Mouse (Mus musculus) cerebellum, adult 18-20 months (tissue): ENCODE measurements around the gene Scnn1a.
"Not testable (repeated sequence)": the region's sequence is repeated elsewhere in the genome, so short reads cannot be mapped to it uniquely, and the experiment has no call there.

Source experiments
- DNase-seq, 2 experiments: peaks; one replicate each; pipeline ENCODE4 v3.0.0; 2021

The Scnn1a gene

DNA sequence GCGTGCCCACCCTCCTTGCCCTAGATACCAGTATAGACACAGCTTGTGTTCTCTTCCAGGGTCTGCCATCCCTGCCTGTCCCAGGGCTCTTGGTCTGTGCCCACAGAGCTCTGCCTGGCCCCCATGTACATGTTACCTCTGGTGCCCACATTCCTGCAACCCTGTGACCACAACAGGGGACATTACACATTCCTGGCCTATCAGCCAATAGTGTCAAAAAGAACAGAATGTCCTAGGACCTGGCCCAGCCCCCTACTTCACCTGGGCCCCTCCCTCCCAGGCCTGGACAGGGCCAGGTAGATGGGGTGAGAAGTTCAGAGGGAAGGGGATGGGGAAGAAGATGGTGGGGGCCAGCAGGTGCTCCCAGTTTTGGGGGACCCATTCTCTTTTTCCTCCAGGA lies at the start of gene Scnn1a:
Scnn1a (plus strand) TSS at position 337 of the 400 bp plus-strand sequence.
- DNase-seq = no peak

DNA sequence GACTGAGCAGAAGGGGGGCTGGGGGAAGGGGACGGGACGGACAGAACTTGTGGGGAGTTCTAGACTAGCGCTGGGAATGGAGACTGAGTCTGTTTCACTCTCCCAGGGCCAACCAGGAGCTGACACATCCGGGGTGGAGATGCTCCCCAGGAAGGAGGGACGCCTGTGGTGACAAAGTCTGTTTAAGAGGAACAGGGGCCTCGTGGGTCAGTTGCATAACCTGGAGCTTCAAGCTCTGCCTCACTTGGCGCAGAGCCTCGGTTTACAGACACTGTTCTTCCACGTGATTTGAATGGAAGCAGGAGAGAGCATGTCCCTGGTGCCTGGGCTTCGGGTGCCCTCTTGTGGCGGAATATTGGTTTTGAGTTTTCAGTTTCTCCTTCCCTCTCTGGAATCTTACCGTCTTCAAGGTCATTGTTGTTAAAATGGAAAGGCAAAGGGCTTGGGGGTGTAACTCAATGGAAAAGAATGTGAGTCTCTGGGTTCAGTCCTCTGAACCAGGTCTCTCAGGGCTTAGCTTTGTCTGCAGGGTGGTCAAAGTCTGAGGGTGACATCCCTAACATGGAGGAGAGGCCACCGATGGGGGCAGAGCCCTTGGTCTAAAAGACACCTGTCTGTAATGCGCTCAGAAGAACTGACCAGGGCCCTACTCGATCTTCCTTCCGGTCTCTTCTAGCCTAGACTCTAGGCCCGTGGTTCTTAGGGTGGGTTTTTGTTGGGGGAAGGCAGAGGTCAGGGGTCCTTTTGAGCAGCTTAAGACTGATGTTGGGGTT lies 48.8 kb upstream of the Scnn1a start:
- DNase-seq = peak; percentile 96

DNA sequence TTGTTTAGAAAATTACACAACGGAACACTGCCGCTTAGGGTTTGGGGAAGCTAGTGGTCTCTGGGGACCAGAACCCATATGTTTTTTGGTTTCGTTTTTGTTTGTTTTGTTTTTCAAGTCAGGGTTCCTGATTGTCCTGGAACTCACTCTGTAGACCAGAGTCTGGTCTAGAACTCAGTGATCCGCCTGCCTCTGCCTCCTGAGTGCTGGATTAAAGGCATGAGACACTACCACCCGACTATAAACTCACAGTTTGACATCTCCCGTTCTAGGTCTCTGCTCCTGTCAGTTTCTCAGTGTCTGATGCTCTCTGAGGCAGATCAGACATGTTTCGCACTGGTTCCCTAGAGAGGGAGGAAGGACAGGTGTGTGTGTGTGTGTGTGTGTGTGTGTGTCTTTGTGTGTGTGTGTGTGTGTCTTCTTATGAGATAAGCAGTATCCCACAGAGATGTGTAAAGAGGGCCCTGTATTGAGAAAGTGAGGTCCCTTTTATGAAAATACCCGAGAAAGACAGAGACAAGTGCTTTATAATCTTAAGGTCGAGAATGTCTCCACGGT lies 48.2 kb upstream of the Scnn1a start:
- DNase-seq = no peak

DNA sequence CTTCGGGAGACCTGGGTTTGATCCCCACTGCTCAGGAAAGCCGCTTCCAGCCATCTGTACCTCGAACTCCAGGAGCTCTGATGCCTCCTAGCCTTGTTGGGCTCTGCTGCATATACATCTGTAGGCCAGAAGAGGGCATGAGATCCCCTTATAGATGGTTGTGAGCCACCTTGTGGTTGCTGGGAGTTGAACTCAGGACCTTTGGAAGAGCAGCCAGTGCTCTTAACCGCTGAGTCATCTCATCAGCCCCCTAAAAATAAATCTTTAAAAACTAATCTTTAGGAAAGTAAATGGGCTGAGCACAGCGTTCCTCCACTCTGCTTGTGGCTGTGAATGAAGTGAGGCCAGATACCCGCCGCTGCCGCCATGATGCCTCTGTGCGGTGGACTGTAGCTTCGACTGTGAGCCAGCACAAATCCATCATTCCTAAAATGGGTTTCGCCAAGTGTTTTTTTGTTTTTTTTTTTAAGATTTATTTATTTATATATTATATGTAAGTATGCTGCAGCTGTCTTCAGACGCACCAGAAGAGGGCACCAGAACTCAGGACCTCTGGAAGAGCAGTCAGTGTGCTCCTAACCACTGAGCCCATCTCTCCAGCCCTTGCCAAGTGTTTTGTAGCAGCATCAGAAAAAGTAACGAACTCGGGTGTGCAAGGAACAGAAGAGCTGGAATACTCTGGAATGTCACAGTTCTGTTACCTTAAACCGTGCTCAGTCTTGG lies 45.5 kb upstream of the Scnn1a start:
- DNase-seq = no peak

DNA sequence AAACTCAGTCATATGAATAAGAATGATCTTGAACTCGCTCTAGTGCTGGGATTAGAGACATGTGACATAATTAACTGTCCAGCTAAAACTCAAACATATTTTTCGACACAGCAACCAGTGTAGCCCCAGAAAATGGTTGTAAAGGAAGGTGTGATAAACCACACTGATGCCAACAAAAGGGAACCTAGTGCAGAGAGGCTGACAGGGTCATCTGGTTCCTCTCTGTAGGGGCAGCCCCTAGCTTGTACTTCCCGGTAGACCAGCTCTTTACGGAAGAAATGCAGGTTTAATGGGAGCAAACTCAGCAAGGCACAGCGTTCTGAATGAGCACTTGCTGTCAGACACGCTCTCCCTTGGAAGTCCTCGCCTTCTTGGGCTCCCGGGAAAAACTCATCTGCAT lies 40.7 kb upstream of the Scnn1a start:
- no peak for DNase-seq

DNA sequence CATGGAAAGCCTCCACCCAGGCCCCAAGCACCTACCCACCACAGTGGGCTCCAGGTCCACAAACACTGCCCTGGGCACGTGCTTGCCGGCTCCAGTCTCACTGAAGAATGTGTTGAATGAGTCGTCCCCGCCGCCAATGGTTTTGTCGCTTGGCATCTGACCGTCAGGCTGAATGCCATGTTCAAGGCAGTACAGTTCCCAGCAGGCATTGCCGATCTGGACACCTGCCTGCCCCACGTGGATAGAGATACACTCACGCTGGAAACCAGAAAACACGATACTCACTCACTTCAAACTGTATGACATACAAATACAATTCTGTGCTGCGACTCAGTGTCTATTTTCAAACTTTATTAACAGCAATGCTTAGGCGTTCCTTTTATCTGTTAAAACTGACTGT lies 37.7 kb upstream of the Scnn1a start:
- not testable (repeated sequence) for DNase-seq

GRCm38 (mm10) chr6:125284250-125284649 lies 36.2 kb upstream of the Scnn1a start:
- no peak for DNase-seq

DNA sequence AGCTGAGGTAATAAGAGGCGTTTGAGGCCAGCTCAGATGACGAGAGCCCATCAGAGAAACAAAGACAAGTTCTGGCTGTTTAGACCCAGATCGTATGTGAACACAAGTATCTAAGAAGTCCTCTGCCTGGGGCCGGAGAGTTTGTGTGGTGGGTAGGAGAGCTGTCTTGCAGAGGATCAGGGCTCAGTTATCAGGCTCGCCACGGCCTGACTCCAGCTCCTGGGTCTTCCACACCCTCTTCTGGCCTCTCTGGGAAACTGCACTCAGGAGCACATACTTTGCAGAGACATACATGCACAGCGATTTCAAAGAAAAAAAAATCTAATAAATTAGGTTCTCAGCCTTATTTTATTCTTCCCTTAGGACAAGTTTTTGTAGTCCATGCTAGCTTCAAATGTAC lies 35.7 kb upstream of the Scnn1a start:
- DNase-seq = no peak

DNA sequence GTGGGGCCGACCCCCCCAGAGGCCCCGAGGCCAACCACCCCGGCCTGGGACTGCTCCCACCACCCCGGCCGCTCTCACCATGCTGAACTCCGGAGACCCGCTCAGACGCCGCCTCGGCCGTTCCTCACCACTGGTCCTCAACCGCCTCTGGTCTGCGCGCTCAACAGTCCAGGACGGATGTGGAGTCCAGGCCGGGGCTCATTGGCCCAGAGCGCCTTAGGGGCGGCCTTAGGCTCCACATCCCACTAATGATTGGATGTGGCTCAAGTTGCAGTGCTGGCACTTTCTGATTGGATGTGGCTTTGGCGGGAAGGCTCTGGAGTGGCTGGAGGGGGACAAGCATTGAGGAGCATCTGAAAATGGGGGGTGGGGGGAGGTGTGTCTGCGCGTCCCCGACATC lies 34.6 kb upstream of the Scnn1a start, which contains the start of gene Tuba3a:
Tuba3a (minus strand) TSS at position 153 of the 400 bp plus-strand sequence.
- DNase-seq = no peak

- no peak for DNase-seq
These were observed 33.5 kb upstream of the Scnn1a start for GRCm38 (mm10) chr6:125286944-125287343.

GRCm38 (mm10) chr6:125288730-125289129 lies 31.7 kb upstream of the Scnn1a start:
- DNase-seq = no peak

- no peak for DNase-seq
These were observed 29.1 kb upstream of the Scnn1a start for GRCm38 (mm10) chr6:125291329-125291728.

DNA sequence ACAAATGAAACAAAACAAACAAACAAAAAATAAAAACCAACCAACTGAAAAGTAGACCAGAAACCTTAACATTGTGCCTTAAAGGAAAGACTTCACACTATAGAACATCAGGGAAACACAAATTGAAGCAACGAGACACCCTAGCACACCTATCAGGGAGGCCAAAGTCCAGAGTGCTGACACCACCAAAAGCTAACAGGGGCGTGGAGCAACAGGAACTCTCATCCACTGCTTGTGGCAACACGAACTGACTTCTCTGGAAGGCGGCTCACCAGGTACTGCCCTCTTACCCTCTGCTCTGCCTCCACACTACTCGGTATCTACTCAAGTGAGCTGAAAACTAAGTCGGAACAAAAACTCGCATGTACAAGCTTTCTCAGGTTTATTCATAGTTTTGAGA lies 28.2 kb upstream of the Scnn1a start:
- DNase-seq = no peak

DNA sequence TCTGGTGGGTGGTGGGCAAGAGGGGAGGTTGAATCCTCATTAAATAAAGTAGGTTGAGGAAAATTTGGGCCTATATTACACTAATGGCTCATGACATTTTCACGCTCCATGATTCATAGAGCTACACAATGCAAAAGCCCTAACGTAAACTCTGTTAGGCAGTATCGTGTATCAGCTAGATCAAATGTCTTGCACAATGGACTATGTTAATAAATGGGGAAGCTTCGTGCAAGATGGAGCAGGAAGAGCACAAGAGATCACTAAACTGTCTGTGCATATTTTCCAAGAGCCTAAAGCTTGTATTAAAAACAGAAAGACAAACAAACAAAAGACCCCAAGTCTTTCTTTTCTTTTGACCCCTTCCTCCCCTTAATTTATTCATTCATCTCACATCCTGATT lies 26.4 kb upstream of the Scnn1a start:
- no peak for DNase-seq

GRCm38 (mm10) chr6:125297149-125297820 lies 23.2 kb upstream of the Scnn1a start:
- no peak for DNase-seq

GRCm38 (mm10) chr6:125300982-125301381 lies 19.5 kb upstream of the Scnn1a start:
- DNase-seq = no peak

DNA sequence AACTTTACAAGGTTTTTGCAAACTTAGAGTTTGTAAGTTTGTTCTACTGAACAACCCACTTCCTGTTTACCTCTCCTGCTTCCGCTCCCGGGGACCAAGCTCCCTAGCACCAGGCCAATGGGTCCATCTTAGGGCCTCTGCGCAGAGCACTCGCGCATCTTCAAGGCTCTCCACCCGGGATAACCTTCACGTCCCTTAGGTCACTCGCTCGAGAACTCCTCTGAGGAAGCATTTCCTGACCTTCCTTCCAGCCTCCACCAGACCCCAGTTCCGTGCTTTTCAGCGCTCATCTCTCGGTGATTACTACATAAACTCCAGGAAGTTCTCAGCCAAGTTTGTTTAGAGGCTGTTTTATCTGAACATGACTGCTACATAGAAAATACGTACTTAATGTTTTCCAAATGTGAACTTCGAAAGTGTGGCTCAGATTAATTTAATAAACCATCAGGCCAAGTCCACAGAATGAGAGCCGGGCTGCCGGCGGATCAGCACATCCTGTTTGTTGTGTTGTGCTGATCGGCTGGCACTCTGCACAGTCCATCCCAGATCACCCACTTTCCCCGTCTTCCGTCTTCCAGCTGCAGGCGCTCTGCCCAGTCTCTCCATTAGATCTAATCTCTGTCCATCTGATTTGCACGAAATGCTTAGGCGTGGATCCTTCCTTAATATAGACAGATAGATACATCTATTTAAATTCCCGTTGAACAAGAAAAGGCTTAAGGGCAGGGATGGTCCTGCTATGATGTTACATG lies 18.1 kb upstream of the Scnn1a start:
- DNase-seq = no peak

- DNase-seq = no peak
These were observed 17.2 kb upstream of the Scnn1a start for GRCm38 (mm10) chr6:125303242-125303641.

GRCm38 (mm10) chr6:125304408-125304807 lies 16.1 kb upstream of the Scnn1a start:
- not testable (repeated sequence) for DNase-seq

DNA sequence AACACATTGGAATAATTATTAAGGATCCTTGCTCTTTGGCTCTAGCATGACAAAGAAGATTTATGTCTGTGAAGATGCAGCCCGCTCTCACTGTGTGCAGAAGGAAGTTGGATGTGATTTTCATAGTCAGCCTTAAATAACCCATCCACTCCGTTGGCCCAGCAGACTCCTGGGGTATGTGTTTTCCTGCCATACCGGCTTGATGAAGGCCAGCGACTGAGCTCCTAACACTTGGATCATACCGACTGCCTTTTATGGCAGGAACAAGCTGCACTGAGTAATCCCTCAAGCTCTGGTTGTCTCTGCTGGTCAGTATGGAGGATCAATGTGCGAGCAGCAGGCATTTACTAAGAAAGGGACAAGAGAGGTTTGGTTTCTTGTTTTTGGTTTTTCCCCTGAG lies 15.0 kb upstream of the Scnn1a start:
- DNase-seq = no peak

DNA sequence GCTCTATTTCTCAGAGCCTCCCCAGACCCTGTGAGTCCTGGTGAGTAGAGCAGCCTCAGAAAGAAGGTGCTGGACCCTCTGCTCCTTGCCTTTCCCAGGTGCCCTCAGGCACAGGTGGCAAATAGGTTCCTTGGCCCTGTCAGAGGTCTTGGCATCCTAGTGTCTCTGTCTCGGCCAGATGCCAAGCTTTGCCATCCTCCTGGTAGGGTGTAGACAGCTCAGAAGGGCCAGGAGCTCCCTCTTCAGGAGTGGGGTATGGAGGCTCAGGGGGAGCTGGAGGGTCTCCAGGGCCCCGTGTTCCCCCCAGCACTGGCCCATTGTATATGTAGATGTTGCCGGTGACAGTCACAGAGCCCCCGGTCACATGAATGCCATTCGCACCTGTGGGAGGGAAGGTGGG lies 13.4 kb upstream of the Scnn1a start:
- DNase-seq = no peak

DNA sequence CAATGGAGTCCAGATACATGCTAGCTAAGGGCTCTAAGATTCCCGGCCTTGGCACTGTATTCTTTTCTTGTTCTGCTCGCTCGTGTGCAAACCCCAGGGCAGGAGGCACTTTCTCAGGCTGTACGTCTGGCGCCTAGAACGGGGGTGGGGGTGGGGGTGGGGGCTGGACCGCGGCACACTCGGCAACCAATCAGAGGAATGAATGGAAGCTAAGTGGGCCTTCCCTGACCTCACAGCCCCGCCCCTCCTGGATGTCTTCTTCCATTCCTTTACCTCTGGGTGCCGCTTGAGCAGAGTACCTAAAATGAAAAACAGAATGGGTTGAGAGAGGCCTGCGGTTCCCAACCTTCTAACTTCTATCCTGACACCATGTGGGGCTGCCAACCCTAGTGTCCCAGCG lies 11.5 kb upstream of the Scnn1a start:
- no peak for DNase-seq

DNA sequence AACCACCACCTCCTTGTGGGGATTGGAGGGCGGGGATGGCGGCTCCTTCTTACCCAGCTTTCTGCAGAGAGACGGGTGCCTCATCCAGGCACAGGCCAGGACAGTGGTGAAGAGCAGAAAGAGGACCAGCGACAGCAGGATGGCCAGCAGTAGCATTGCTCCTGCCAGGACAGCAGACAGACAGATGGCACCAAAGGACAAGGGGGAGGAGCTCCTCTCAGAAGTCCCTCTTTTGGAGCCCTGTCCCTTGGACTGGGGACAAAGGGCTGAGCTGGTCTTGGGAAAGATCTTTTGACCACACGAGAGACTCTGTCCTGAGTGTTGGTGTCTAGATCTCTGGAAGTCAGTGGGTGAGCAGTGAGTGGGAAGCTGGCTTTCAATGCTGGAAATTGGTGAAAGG lies 11.1 kb upstream of the Scnn1a start:
- DNase-seq = no peak
